Mouse (Mus musculus): ENCODE measurements around the gene Agpat1. TPM values are rescaled to one million over a fixed set of nuclear protein-coding genes. Genes with fewer than 3 reads are reported as not detected.

Agpat1 gene
- total and polyA plus RNA-seq, 3 experiments, result 11.2 to 47.4 (median 44.4) TPM

- Histone ChIP-seq H3K4me3 (replicated peaks in 1 of 3; ENCODE audit: low read depth in 2 of 3, low read length in 2 of 3, poor library complexity in 1 of 3) (no peak within 1 kb of the TSS), H3K9ac (ENCODE audit: insufficient read depth, low read depth) (no peak within 1 kb of the TSS), H3K27me3 (replicated peaks) (peaks cover 5% of the 10 kb centered on the region), H3K4me1 (ENCODE audit: control insufficient read depth in 1 of 2, insufficient read depth in 2 of 2) (peaks cover 2 to 3% of the 10 kb centered on the region in 2 experiments; a peak in 2 of 4 replicates), H3K79me2 (replicated peaks; ENCODE audit: control insufficient read depth, extremely low read depth, insufficient read depth, poor library complexity, severe bottlenecking) (no peaks in the 10 kb centered on the region), H3K9me3 (replicated peaks; ENCODE audit: low read length) (no peaks in the 10 kb centered on the region), H3K36me3 (replicated peaks in 1 of 2; ENCODE audit: control insufficient read depth in 1 of 2, insufficient read depth in 1 of 2, low read length in 1 of 2) (peaks cover 30 to 49% of the 10 kb centered on the region in 2 experiments), H3K27ac (ENCODE audit: insufficient read depth, low read depth) (no peak within 1 kb of the TSS), H3K4me2 (ENCODE audit: insufficient read depth, low read depth, poor library complexity, severe bottlenecking) (no peak within 1 kb of the TSS)
- no peak for DNase-seq (ENCODE audit: extremely low read depth)
- dilution Hi-C loops (cut with MboI; ENCODE audit: extremely low pct_ligation_motif_present, extremely low pct_unique_long_range_greater_than_20kb, low sequenced_read_pairs) (no loop called here), in situ Hi-C loops (cut with MboI; ENCODE audit: low pct_ligation_motif_present, low pct_unique_long_range_greater_than_20kb, low sequenced_read_pairs) (loop anchor here (5.0 kb wide), 2 partner anchors 49 to 174 kb away; no protein-coding TSS in a partner anchor)
- TF ChIP-seq JUN (IDR thresholded peaks at IDR 0.05; ENCODE audit: insufficient read depth, low read depth, low read length) (no peak), RAD21 (IDR thresholded peaks at IDR 0.05; ENCODE audit: low read depth, low read length) (no peak), NRF1 (IDR thresholded peaks at IDR 0.05; ENCODE audit: low read depth, low read length) (no peak), E2F4 (IDR thresholded peaks at IDR 0.05; ENCODE audit: insufficient replicate concordance, low read depth, low read length) (no peak), PAX5 (IDR thresholded peaks at IDR 0.05; ENCODE audit: low read length) (no peak), IRF4 (IDR thresholded peaks at IDR 0.05; ENCODE audit: low read depth, low read length) (no peak), USF2 (conservative IDR thresholded peaks at IDR 0.05; ENCODE audit: low read depth, low read length) (no peak), SMC3 (IDR thresholded peaks at IDR 0.05; ENCODE audit: low read depth, low read length) (no peak), MAZ (IDR thresholded peaks at IDR 0.05; ENCODE audit: low read depth, low read length) (no peak), HCFC1 (IDR thresholded peaks at IDR 0.05; ENCODE audit: low read depth, low read length) (no peak), JUND (conservative IDR thresholded peaks at IDR 0.05; ENCODE audit: low read depth, low read length) (no peak), MXI1 (IDR thresholded peaks at IDR 0.05; ENCODE audit: low read depth, low read length) (no peak), UBTF (IDR thresholded peaks at IDR 0.05; ENCODE audit: low read depth, low read length) (no peak), ETS1 (conservative IDR thresholded peaks at IDR 0.05; ENCODE audit: low read depth, low read length) (no peak), BHLHE40 (IDR thresholded peaks at IDR 0.05; ENCODE audit: low read depth, low read length) (no peak), TCF12 (IDR thresholded peaks at IDR 0.05; ENCODE audit: low read depth, low read length) (no peak), CHD1 (IDR thresholded peaks at IDR 0.05; ENCODE audit: low read depth, low read length) (no peak), ZKSCAN1 (IDR thresholded peaks at IDR 0.05; ENCODE audit: borderline replicate concordance, low read depth, low read length) (no peak), RCOR1 (conservative IDR thresholded peaks at IDR 0.05; ENCODE audit: low read depth, low read length) (no peak)
Measured at GRCm38 (mm10) chr17:34615871-34616270, 11.8 kb downstream of the Agpat1 start, which contains the start of gene Egfl8. Gene Egfl8 (minus strand): TSS chr17:34615971.

- in situ Hi-C loops (cut with MboI; ENCODE audit: low pct_ligation_motif_present, low pct_unique_long_range_greater_than_20kb, low sequenced_read_pairs), result loop anchor here (5.0 kb wide), 2 partner anchors 52 to 177 kb away; no protein-coding TSS in a partner anchor
- TF ChIP-seq ETS1 (conservative IDR thresholded peaks at IDR 0.05; ENCODE audit: low read depth, low read length) (no peak), RAD21 (IDR thresholded peaks at IDR 0.05; ENCODE audit: low read depth, low read length) (peak; percentile 84), BHLHE40 (IDR thresholded peaks at IDR 0.05; ENCODE audit: low read depth, low read length) (no peak), CTCF (conservative IDR thresholded peaks at IDR 0.05 in 1 of 2, IDR thresholded peaks at IDR 0.05 in 1 of 2; ENCODE audit: low read depth in 2 of 2, low read length in 2 of 2) (peak; percentile 89 to 96), MEF2A (IDR thresholded peaks at IDR 0.05; ENCODE audit: borderline replicate concordance, low read depth, low read length) (no peak), HCFC1 (IDR thresholded peaks at IDR 0.05; ENCODE audit: low read depth, low read length) (no peak), SIN3A (IDR thresholded peaks at IDR 0.05; ENCODE audit: low read length) (no peak), JUND (conservative IDR thresholded peaks at IDR 0.05; ENCODE audit: low read depth, low read length) (no peak), SMC3 (IDR thresholded peaks at IDR 0.05; ENCODE audit: low read depth, low read length) (peak; percentile 89), ZMIZ1 (IDR thresholded peaks at IDR 0.05; ENCODE audit: low read depth, low read length) (no peak), IRF4 (IDR thresholded peaks at IDR 0.05; ENCODE audit: low read depth, low read length) (no peak), EP300 (IDR thresholded peaks at IDR 0.05; ENCODE audit: low read length) (no peak), POLR2AphosphoS2 (IDR thresholded peaks at IDR 0.05; ENCODE audit: low read depth, low read length) (no peak), RCOR1 (conservative IDR thresholded peaks at IDR 0.05; ENCODE audit: low read depth, low read length) (no peak)
Measured at GRCm38 (mm10) chr17:34618999-34619398, 14.9 kb downstream of the Agpat1 start.

More at GRCm38 (mm10) chr17:34618999-34619398, 14.9 kb downstream of the Agpat1 start:
- peak; percentile 80 for DNase-seq (ENCODE audit: extremely low read depth)
- Histone ChIP-seq H3K79me2 (replicated peaks; ENCODE audit: control insufficient read depth, extremely low read depth, insufficient read depth, poor library complexity, severe bottlenecking) (no peaks in the 10 kb centered on the region), H3K27ac (ENCODE audit: insufficient read depth, low read depth) (no peak overlapping the region), H3K4me2 (ENCODE audit: insufficient read depth, low read depth, poor library complexity, severe bottlenecking) (no peak overlapping the region), H3K4me3 (replicated peaks in 1 of 3; ENCODE audit: low read depth in 2 of 3, low read length in 2 of 3, poor library complexity in 1 of 3) (no peak overlapping the region), H3K36me3 (replicated peaks in 1 of 2; ENCODE audit: control insufficient read depth in 1 of 2, insufficient read depth in 1 of 2, low read length in 1 of 2) (peaks cover 4 to 18% of the 10 kb centered on the region in 2 experiments), H3K4me1 (ENCODE audit: control insufficient read depth in 1 of 2, insufficient read depth in 2 of 2) (peaks cover 2 to 3% of the 10 kb centered on the region in 2 experiments; a peak in 2 of 4 replicates), H3K27me3 (replicated peaks) (peaks cover 8% of the 10 kb centered on the region), H3K9ac (ENCODE audit: insufficient read depth, low read depth) (no peak overlapping the region), H3K9me3 (replicated peaks; ENCODE audit: low read length) (no peaks in the 10 kb centered on the region)
- dilution Hi-C loops (cut with MboI; ENCODE audit: extremely low pct_ligation_motif_present, extremely low pct_unique_long_range_greater_than_20kb, low sequenced_read_pairs), result no loop called here
